Comparison of ENCODE assay signal across 27 mouse cellular contexts in genomic region chr8:121033299-121034013, GRCm38 (mm10). TPM values are rescaled to one million over a fixed set of nuclear protein-coding genes. Genes with fewer than 3 reads are reported as not detected.
DNase-seq lines count a peak whose midpoint lies in the region; ATAC-seq and TF ChIP-seq lines count a peak whose summit lies in the region.
"Had no signal": no experiment of that assay in that cellular context is flagged by ENCODE, and none has a peak within 500 bp of the region (broad histone marks: within the 10 kb centered on the region; RNA-seq: fewer than 3 reads in every experiment).

No protein-coding gene starts in this region.

- H3K9me3 ChIP-seq in embryonic facial prominence, embryonic 13.5 days = no peaks in the 10 kb centered on the region
- H3K9me3 ChIP-seq in embryonic facial prominence, embryonic 10.5 days = no peaks in the 10 kb centered on the region
- no peaks in the 10 kb centered on the region for H3K9me3 ChIP-seq in kidney, postnatal 0 days (replicated peaks; ENCODE audit: low read length)
- H3K9me3 ChIP-seq: embryonic facial prominence, embryonic 15.5 days; forebrain, embryonic 12.5 days; hindbrain, embryonic 13.5 days; liver, embryonic 12.5 days; midbrain, embryonic 13.5 days had no signal

- H3K4me1 ChIP-seq in embryonic facial prominence, embryonic 13.5 days = 0 out of 2 replicates have a peak, but pooled peaks cover 2% of the 10 kb centered on the region
- peaks cover 9% of the 10 kb centered on the region; the same call in 1 of the 2 replicates for H3K4me1 ChIP-seq in embryonic facial prominence, embryonic 10.5 days
- no peaks in the 10 kb centered on the region for H3K4me1 ChIP-seq in kidney, postnatal 0 days (replicated peaks; ENCODE audit: insufficient read depth, low read length)
- H3K4me1 ChIP-seq: embryonic facial prominence, embryonic 15.5 days; forebrain, embryonic 12.5 days; hindbrain, embryonic 13.5 days; liver, embryonic 12.5 days; midbrain, embryonic 13.5 days had no signal

- peaks cover 37% of the 10 kb centered on the region for H3K27me3 ChIP-seq in embryonic facial prominence, embryonic 13.5 days
- H3K27me3 ChIP-seq in embryonic facial prominence, embryonic 10.5 days (replicated peaks; ENCODE audit: low read depth, poor library complexity, severe bottlenecking) = peaks cover 89% of the 10 kb centered on the region
- H3K27me3 ChIP-seq in kidney, postnatal 0 days (ENCODE audit: insufficient read depth, low read length) = peaks cover 16% of the 10 kb centered on the region
- H3K27me3 ChIP-seq: liver, embryonic 12.5 days; midbrain, embryonic 13.5 days had no signal

- 0 out of 2 replicates have a peak, but pooled peaks have one; percentile 37 for ATAC-seq in embryonic facial prominence, embryonic 13.5 days (ENCODE audit: insufficient number of reproducible peaks, insufficient read depth, low FRiP score, low TSS enrichment, low read depth)
- no peak; the same call in 1 of the 2 replicates for ATAC-seq in kidney, postnatal 0 days (replicated peaks; ENCODE audit: low FRiP score, low read depth)
- ATAC-seq: forebrain, postnatal 0 days; intestine, postnatal 0 days; liver, embryonic 12.5 days; liver, postnatal 0 days; midbrain, embryonic 13.5 days had no signal

- no peak overlapping the region for H3K9ac ChIP-seq in embryonic facial prominence, embryonic 13.5 days
- H3K9ac ChIP-seq in kidney, postnatal 0 days (ENCODE audit: low read depth, low read length) = no peak overlapping the region
- H3K9ac ChIP-seq: embryonic facial prominence, embryonic 15.5 days; forebrain, embryonic 12.5 days; forebrain, postnatal 0 days; hindbrain, embryonic 13.5 days; liver, embryonic 12.5 days; liver, postnatal 0 days; midbrain, embryonic 13.5 days had no signal

- no peak for TF ChIP-seq CTCF in kidney, postnatal 0 days (IDR thresholded peaks at IDR 0.05; ENCODE audit: low read depth)

- H3K4me2 ChIP-seq in embryonic facial prominence, embryonic 13.5 days = no peak overlapping the region
- no peak overlapping the region for H3K4me2 ChIP-seq in kidney, postnatal 0 days (ENCODE audit: low read length)
- H3K4me2 ChIP-seq: embryonic facial prominence, embryonic 15.5 days; forebrain, embryonic 12.5 days; hindbrain, embryonic 13.5 days; liver, embryonic 12.5 days; midbrain, embryonic 13.5 days had no signal

- H3K27ac ChIP-seq in embryonic facial prominence, embryonic 13.5 days = no peak overlapping the region
- no peak overlapping the region for H3K27ac ChIP-seq in embryonic facial prominence, embryonic 10.5 days (replicated peaks)
- H3K27ac ChIP-seq in kidney, postnatal 0 days = no peak overlapping the region
- H3K27ac ChIP-seq: embryonic facial prominence, embryonic 15.5 days; forebrain, embryonic 12.5 days; hindbrain, embryonic 13.5 days; liver, embryonic 12.5 days; midbrain, embryonic 13.5 days; stomach, postnatal 0 days had no signal

- no peaks in the 10 kb centered on the region for H3K36me3 ChIP-seq in embryonic facial prominence, embryonic 13.5 days
- no peaks in the 10 kb centered on the region for H3K36me3 ChIP-seq in embryonic facial prominence, embryonic 10.5 days (replicated peaks)
- H3K36me3 ChIP-seq in kidney, postnatal 0 days (ENCODE audit: insufficient read depth, low read length) = no peaks in the 10 kb centered on the region
- H3K36me3 ChIP-seq: embryonic facial prominence, embryonic 15.5 days; forebrain, embryonic 12.5 days; G1E; hindbrain, embryonic 13.5 days; liver, embryonic 12.5 days; midbrain, embryonic 13.5 days had no signal

- H3K4me3 ChIP-seq in embryonic facial prominence, embryonic 13.5 days = no peak overlapping the region
- no peak overlapping the region for H3K4me3 ChIP-seq in embryonic facial prominence, embryonic 10.5 days
- no peak overlapping the region for H3K4me3 ChIP-seq in kidney, postnatal 0 days (replicated peaks; ENCODE audit: low read depth, low read length)
- H3K4me3 ChIP-seq: embryonic facial prominence, embryonic 15.5 days; forebrain, embryonic 12.5 days; hindbrain, embryonic 13.5 days; liver, embryonic 12.5 days; midbrain, embryonic 13.5 days had no signal

- 63% methylated on average over 20 of the region's 20 CpGs for WGBS in embryonic facial prominence, embryonic 13.5 days
- 57% methylated on average over 20 of the region's 20 CpGs for WGBS in embryonic facial prominence, embryonic 10.5 days
- WGBS in kidney, postnatal 0 days = 32% methylated on average over 20 of the region's 20 CpGs

- no peak for DNase-seq in embryonic facial prominence, embryonic 10.5 days (ENCODE audit: low spot score)
- DNase-seq in kidney, postnatal 0 days (ENCODE audit: low spot score) = peak; percentile 38
- DNase-seq in kidney, postnatal 25 days = no peak
- DNase-seq in embryo, embryonic 11 days = peak; percentile 53
- DNase-seq in testis, postnatal 10 days (ENCODE audit: low spot score) = peak; percentile 53
- no peak for DNase-seq in cerebellum, adult 11-12 months
- DNase-seq: adrenal gland, postnatal 14 days; cerebellum, adult 11 months; cerebellum, adult 9-11 months; forebrain, postnatal 0 days; heart, postnatal 36 days; kidney, adult 9 months; layer of hippocampus, adult 9-11 months; liver, postnatal 0 days; lung, postnatal 36 days; right cerebral cortex, adult 18-20 months; spleen, adult 18-20 months; thymus, postnatal 4 days had no signal

RNA-seq across cellular contexts. Expression of gene Foxf1, which starts 50.7 kb away (rescaled TPM):
- polyA plus RNA-seq in embryonic facial prominence, embryonic 13.5 days (2015; fragmentation: Nextera tagmentation; extraction: Ambion mirVana) = 10.7 and 15.1 TPM in 2 replicates
- polyA plus RNA-seq in embryonic facial prominence, embryonic 10.5 days (2016; fragmentation: Nextera tagmentation; extraction: Ambion mirVana) = 28.8 and 30.1 TPM in 2 replicates
- polyA plus RNA-seq in kidney, postnatal 0 days (2015; fragmentation: Nextera tagmentation; extraction: Ambion mirVana) = 0.37 and 1.1 TPM in 2 replicates
- polyA plus RNA-seq: G1E had no signal

Comparison
In these comparisons a context has a peak if more than half of its experiments do, and no peak if none do; other contexts are left out.
1. DNase-seq: peak in kidney, postnatal 0 days (single experiment), embryo, embryonic 11 days (single experiment) and testis, postnatal 10 days (single experiment); none in embryonic facial prominence, embryonic 10.5 days (single experiment), kidney, postnatal 25 days (0 of 2) and cerebellum, adult 11-12 months (single experiment).